Mouse (Mus musculus): ENCODE results near the gene Phf7. TPM values are rescaled to one million over a fixed set of nuclear protein-coding genes. Genes with fewer than 3 reads are reported as not detected.

The Phf7 gene
- polyA plus RNA-seq (2012) = 4.1 and 4.2 TPM in 2 replicates

GRCm38 (mm10) chr14:31251084-31251604, at the start of gene Phf7, which contains the start of gene Bap1:
Gene Phf7, minus strand, starts transcription at chr14:31251317.
Gene Bap1, plus strand, starts transcription at chr14:31251450.

DNA sequence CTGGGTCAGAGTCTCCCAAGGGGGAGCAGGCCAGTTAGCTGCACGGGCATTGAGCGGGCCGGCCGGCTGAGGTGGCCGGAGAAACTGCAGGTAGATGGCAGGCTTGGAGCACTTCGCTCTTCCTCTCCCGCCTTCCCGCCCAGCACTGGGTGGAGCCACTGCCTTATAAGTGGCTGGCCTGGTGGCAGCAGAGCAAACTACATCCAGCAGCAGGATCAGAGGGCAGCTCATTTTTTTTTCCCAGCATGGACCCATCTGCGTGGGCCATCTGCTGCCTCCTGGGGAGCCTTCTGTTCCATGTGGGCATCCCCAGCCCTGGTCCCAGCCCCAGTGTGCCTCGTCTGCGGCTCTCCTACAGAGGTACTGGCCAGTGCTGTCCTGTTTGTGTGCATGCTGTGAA, 33.5 kb downstream of the Phf7 start, which contains the start of gene Sema3g:
TSS of gene Sema3g (plus strand) at position 195 of the 400 bp plus-strand sequence.

DNA sequence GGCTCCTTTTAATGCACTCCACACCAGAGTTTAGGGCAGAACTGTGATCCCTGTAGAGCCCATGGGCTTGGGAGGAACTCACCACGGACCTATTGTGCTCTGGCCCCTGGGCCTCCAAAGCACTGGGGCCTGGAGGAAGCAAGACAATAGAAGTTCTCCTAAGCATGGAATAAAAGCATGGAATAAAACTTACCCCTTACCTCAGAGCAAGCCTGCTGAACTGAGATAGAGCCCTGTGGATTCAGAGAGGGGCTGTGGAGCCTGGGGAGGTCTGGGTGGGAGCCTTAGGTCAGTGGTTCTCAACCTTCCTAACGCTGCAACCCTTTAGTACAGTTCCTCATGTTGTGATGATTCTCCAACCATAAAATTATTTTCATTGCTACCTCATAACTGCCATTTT, 34.3 kb downstream of the Phf7 start, which contains the start of gene Nisch:
TSS of gene Nisch (minus strand) at position 101 of the 400 bp plus-strand sequence.

DNA sequence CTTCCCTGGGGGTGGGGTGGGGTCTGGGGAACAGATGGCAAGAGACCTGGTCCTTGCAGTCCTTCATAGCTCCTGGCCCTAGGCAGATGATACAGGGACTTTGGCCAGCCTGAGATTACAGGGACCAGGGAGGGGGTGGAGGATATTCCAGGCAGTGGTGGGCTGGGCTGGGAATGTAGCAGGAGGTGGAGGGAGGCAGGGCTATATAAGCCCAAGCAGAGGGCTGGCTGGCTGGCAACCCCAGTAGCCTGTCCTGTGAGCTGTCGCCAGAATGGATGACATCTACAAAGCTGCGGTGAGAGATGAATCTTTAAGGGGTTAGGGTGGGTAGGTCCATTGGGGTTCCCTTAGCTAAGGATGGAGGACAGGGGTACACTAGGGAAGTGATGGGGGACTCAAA, 43.0 kb downstream of the Phf7 start, which contains the start of gene Tnnc1:
TSS of gene Tnnc1 (plus strand) at position 229 of the 400 bp plus-strand sequence.

Other genes with a start within 250 kb of the Phf7 start
- 5.6 and 6.6 TPM in 2 replicates for gene Glt8d1, start 249.9 kb downstream of the Phf7 start, polyA plus RNA-seq (2012)
- 21.1 and 23.1 TPM in 2 replicates for gene Spcs1, start 249.6 kb downstream of the Phf7 start, polyA plus RNA-seq (2012)
- gene Pbrm1, start 232.2 kb downstream of the Phf7 start, polyA plus RNA-seq (2012) = 8.0 and 8.9 TPM in 2 replicates
- 25.0 and 35.7 TPM in 2 replicates for gene Gnl3, start 232.2 kb downstream of the Phf7 start, polyA plus RNA-seq (2012)
- gene Smim4, start 122.4 kb downstream of the Phf7 start, polyA plus RNA-seq (2012) = 56.0 TPM in 2 replicates
- 154 and 193 TPM in 2 replicates for gene Nt5dc2, start 120.3 kb downstream of the Phf7 start, polyA plus RNA-seq (2012)
- gene Stab1, start 82.7 kb downstream of the Phf7 start, polyA plus RNA-seq (2012) = 0.70 and 0.91 TPM in 2 replicates
- gene Tnnc1, start 43.0 kb downstream of the Phf7 start, polyA plus RNA-seq (2012) = 0.22 and 1.1 TPM in 2 replicates
- 224 and 288 TPM in 2 replicates for gene Nisch, start 34.4 kb downstream of the Phf7 start, polyA plus RNA-seq (2012)
- 0.11 and 0.21 TPM in 2 replicates for gene Sema3g, start 33.5 kb downstream of the Phf7 start, polyA plus RNA-seq (2012)
- 100 and 129 TPM in 2 replicates for gene Bap1, start 133 bp upstream of the Phf7 start, polyA plus RNA-seq (2012)
- 0.05 and 0.12 TPM in 2 replicates for gene Dnah1, start 72.6 kb upstream of the Phf7 start, polyA plus RNA-seq (2012)
- gene Capn7, start 85.3 kb upstream of the Phf7 start, polyA plus RNA-seq (2012) = 6.5 and 8.4 TPM in 2 replicates
- 8.4 and 10.5 TPM in 2 replicates for gene Sh3bp5, start 184.8 kb upstream of the Phf7 start, polyA plus RNA-seq (2012)
- 190 and 197 TPM in 2 replicates for gene Eaf1, start 243.1 kb upstream of the Phf7 start, polyA plus RNA-seq (2012)
- gene Mettl6, start 243.7 kb upstream of the Phf7 start, polyA plus RNA-seq (2012) = 4.2 TPM in 2 replicates